Mouse (Mus musculus): ENCODE results near the gene BC052040.

BC052040 gene

DNA sequence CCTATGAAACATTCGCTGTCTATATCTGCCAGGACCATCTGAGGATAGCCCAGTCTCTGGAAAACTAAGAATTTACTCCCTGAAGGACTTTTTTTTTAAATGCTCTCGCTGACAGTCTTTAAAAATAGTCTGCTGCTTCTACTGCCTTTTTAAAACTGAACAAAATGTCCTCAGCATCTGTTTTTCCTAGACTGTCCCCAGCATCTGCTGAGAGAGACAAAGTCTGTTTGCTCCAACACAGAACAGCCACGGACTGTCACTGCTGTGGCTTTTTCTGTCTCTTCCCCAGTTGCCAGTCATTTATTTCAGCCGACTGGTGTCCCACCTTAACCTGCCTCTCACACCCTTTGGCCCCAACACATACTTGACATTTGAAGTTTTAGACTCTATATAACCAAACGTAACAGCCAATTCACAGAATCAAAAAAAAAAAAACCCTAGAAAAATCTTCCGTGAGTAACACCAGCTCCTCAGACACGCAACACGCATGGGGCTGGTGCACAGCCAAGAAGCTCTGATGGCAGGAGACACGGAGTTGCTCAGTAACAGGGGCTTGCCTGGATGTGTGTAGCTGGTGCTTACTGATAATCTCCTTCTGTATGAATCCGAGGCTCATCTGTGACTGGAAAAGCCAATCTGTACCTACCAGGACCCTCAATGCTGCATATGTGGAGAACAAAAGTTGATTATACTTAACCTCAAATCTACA, 188.2 kb downstream of the BC052040 start:
- peak; percentile 22 for DNase-seq (ENCODE audit: low spot score)

DNA sequence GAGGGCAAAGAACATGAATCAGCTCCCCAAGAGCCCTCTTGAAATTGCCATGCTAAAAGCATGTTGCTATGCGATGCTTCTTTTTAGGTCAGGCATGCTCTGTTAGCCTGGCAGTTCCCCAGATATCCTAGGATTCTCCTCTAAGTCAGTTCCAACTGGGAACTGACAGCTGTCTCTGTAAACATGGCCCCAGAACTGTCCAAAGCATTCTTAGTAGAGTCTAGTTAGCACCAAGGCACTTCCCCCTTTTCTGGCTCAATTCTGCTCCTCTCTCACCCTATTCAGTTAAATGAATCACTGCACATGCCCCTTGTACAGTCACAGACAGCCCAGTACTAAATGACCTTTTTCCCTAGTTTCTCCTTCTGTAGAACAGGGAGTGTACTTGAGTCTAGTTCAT, 191.2 kb downstream of the BC052040 start:
- DNase-seq (ENCODE audit: low spot score), result no peak

DNA sequence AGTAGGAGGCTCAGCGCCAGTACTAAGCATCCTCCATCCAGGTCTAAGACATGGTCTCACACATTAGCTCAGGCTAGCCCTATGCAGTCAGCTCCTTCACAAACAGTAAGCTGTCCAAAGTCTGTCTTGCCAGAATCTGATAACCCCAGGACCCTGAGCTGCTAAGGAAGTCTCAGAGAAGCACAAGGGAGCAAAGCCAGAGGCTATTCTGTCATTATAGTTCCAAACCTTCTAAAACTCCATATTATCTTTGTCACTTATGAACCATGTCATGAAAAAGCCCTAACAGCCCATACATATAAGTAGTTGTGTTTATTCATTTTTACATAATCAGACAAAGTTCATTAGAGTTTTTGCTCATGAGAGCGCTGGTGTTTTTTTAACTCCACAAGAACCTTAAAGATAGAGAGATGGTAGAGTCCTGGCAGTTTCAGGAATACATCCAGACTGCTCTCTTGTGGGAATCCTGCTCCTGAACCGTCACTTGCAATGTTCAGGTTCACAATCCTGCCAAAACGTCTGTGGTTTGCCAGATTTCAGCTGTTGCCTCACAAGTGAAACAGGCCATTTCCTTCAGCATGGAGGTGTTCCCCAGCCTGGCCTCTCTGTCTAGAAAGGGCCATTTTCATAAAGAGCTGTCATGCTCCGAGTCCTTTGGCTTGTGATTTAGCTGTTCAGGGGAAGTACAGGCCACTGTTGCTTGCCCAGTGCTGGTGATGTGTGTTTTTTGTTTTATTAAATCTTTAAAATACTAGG, 192.8 kb downstream of the BC052040 start:
- no peak for DNase-seq (ENCODE audit: low spot score)

DNA sequence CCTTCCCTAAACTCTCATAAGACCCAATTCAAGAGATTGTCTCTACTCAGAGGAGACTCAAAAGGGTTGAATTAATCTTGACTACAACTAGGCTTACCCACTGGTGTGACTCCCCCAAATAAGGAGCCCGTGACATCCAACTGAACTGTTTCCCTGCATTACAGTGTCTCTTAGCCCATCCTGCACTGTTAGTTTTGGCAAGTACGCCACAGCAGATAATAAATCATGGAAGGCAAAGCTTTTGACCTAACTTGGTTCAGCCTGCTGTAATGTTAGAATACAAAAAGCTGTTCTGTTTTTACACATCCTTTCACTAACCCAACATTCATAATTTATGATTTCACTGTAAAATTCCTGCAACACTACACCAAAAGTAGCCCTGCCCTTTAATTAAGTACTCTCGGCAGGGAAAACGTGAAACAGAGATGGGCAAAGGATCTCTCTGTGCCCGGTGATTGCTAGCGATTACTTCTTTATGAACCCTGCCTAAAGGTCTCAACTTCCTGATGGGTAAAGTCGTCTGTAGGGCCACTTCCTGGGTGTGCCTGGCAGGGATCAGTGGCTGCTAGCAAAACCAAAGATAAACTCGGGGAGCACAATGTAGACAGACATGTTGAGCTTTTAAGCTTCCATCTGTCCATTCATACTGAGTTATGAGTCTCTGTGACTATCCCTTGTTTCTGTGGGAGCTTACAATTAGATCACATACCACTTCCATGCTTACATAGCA, 194.1 kb downstream of the BC052040 start:
- DNase-seq (ENCODE audit: low spot score), result no peak

DNA sequence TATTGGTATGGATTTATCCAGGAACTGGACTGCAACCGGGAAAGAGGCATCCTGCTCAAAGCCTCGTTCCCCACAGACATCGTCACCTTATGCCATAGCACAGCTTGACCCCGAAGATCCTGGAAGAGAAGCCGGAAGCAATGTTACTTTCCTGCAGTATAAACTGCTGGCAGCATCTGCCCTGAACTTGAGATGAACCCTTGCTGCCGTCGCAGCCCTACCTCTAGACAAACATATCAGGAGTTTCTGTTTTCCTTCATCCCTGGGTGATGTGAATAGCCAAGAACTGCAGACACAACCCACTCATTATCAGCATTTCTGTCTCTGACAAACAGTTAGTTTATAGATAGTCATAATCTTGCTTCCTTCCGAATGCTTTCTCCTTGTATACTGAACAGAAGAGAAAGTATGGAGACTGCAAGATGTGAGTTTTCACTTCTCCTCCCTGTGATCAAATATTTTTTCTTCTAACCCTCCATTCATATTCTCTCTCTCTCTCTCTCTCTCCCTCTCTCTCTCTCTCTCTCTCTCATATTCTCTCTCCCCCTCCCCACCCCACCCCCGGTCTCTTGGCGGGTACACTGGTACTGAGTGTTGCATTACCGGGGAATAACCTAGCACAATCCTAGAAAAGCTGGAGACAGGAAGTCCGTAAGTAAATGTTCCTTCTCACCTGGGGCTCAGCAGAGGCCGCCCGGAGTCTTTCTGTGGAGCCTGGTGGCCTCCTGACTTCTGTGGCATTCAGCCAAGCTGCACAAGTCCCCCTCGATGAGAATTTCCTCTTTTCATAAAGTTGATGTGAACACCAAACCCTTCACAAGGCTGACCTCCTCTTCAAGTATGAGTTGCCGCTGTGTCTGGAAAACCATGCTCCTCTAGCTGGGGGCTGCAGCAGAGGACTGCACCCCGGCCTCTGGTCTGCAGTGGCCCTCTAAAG, 195.7 kb downstream of the BC052040 start:
- DNase-seq (ENCODE audit: low spot score), result no peak

DNA sequence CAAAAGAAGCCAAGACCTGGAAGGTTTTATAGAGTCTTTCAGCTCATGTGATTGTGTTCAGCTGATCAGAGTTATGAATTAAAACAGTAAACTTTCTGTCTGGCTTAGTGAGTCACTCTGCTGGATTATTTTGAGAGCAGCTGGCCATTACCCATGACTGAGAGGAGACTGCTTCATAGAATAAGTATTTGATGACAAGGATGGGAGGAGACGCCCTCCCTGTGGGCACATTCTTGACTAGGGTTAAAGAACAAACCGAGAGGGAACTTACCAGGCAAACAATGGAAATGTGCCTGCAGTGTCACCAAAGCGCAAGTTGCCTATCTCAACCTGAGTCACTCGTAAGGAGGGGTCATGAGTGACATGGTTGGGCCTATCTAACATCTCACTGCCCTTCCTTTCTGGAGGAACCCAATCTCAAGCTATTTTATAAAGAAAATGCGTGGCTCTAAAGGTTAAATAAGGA, 199.1 kb downstream of the BC052040 start:
- no peak for DNase-seq (ENCODE audit: low spot score)

DNA sequence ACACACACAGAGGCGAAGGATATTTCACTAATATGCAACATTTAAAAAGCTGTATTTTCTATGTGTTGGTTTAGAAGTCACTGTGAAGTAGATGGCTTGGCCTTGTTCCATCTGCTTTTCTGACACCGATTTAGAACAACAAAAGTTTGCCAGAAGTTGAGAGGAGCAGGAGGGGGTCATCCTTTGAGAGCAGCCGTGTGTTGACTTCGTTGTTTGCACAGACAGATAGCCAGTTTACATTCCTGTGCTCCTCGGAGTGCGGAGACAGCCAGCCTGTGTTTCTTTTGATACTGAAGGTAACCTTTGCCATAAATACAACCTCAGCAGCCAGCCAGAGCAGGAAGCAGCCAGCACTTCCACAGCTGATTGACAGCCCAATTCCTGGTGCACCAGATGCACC, 204.2 kb downstream of the BC052040 start:
- DNase-seq (ENCODE audit: low spot score), result no peak

DNA sequence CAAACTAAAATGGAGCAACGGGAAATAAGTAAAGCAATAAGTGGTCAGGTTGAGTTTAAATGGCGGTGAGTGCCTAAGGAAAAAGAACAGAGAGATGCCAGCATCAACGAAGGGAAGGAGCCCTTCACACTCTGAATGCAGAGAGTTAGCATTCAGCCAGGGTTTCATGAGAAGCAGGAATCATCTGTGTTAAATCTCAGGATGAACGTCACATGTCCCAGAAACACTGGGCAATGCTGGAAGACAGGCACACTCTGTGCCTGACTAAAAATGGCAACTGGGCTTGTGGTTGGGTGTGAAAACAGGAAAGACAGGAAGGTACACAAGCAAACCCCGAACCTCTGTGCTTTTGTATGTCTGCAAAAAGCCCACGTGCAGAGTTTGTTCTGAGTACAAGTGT, 217.3 kb downstream of the BC052040 start:
- DNase-seq (ENCODE audit: low spot score), result no peak

DNA sequence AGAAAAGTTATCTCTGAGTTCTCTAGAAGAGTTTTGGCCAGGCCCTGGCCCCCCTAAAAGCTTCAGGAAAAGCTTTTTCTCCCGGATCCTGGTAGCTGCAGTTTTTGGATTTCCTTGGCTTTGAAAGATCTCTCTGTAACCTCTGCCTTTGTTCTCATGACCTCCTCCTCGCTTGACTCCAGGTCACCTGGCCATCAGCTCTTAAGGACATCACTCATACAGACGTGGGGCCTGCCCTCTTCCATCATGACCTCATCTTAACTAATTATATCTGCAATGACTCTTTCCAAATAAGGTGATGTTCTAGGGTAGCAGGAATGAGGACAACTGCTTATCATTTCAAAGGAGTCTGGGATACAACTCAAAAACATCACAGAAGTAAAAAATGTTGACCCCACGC, 226.9 kb downstream of the BC052040 start:
- no peak for DNase-seq (ENCODE audit: low spot score)

DNA sequence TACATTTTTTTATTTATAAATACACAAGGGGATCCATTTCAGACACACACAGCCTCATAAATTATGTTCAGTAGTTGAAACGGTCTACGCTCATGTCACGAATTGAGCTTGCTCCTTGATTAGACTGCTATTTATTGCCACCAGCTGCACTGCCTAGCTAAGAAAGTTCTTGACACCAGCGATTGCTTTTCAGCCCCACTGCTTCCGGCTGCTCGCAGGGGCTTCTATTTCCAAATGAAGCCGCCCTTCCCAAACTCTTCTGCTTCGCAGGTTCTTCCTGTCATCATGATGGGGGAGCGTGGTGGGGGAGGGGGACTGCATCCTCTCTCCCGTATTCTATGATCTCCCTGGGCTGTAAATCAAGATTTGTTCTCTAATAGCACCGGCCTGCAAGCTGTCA, 231.8 kb downstream of the BC052040 start:
- no peak for DNase-seq (ENCODE audit: low spot score)

DNA sequence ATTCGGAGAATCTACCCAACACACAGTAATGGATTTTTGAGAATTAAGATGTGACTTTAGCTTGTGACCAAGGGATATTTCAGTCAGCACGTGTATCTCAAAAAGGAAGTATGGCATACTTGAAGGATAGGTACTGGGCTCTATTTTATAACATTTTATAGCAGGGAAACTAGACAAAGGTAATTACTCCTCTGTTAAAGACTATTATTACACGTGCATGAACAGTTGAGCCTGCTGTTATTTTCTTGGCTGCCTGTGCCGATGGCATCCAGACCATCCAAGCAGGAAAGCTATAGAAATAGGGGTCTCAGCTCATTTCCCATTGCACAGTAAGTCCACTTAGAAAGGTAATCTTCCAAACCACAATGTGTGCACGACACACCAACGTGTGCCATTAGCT, 232.2 kb downstream of the BC052040 start:
- DNase-seq (ENCODE audit: low spot score), result no peak

DNA sequence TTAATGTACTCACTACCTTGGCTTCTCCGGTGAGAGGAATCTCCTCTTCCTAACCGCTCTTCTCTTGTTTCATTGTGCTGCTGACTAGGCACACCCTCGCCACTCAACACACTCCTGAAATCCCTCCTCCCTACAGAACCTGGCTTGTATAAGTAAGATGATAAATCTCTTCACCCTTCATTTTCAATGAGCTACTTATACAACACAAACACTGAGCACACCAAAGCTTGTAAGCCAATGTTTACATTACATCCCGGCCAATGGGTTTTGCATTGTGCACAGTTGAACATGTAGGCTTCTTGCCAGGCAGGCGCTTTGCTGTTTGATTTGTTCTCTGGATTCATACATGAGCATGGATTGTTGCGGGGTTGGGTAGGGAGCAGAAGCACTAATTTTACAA, 236.4 kb downstream of the BC052040 start:
- no peak for DNase-seq (ENCODE audit: low spot score)

DNA sequence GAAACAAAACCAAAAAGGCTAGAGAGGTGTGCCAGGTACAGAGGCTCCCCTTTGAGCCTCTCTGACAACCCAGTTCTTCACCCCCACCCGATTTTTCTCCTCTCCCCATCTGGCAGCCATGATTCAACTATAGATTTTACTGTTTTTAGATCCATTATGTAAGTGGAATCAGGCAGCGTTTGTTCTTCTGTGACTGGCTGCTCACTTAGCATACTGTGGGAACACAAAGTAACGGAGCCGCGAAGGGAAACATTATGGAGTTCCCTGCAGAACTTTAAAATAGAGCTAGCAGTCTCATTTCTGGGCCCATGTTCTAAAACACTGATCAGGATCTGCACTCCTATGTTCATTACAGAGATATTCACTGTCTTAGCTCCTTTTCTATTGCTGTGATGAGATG, 240.8 kb downstream of the BC052040 start:
- DNase-seq (ENCODE audit: low spot score), result peak; percentile 16
